Mouse (Mus musculus) thymus, adult 2 months (tissue): Measurements from ENCODE around the gene Rabep2.

Source experiments
- CTCF ChIP-seq: fragments of 200-500 bp; IDR thresholded peaks from 2 replicates; pipeline ENCODE4 v1.5.1; 2012; ENCODE audit warnings: mild to moderate bottlenecking, control low read depth, low read length, moderate library complexity, borderline replicate concordance; ENCODE audit not compliant: control insufficient read depth, poor library complexity, insufficient read depth; ENCODE audit errors: extremely low read depth
- POLR2A ChIP-seq: fragments of 200-500 bp; IDR thresholded peaks from 2 replicates; pipeline ENCODE4 v1.6.1; 2012; ENCODE audit warnings: mild to moderate bottlenecking, low read length, control low read depth, moderate library complexity; ENCODE audit not compliant: control insufficient read depth, poor library complexity, insufficient read depth; ENCODE audit errors: extremely low read depth

DNA sequence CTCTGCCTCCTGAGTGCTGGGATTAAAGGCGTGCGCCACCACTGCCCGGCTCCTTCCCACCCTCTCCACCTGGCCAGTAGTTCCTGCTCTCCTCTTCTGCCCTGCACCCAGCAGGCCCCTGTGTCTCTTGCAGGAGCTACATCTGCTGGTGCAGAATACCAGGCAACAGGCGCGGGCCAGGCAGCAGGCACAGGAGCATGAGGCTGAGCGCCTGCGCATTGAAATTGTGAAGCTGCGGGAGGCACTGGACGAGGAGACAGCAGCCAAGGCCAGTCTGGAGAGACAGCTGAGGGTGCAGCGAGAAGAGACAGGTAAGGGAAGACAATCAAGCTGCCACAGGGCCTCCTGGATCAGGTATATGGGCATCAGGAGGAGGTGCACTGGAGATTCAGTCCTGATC lies 15.4 kb downstream of the Rabep2 start:
- no peak for TF ChIP-seq CTCF
- TF ChIP-seq POLR2A: no peak
